Mouse (Mus musculus): ENCODE measurements around the gene Klhdc3.

DNA sequence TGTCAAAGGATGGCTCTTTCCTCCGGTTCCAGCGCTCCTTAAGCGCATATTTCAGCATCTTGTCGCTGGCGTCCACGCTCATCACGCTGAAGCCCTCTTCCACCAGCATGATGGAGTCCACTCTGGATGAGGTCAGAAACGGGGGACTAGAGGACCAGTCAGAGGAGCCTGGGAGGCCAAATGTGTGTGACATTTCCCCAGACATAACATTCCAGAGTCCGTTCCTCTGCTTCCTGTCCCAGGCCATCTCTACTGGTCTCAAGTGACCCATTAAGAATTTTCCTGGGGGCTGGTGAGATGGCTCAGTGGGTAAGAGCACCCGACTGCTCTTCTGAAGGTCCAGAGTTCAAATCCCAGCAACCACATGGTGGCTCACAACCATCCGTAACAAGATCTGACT lies 46.6 kb upstream of the Klhdc3 start:
- TF ChIP-seq POLR2A (IDR thresholded peaks at IDR 0.05; ENCODE audit: insufficient read depth, low read depth, low read length) (no peak), EP300 (IDR thresholded peaks at IDR 0.05; ENCODE audit: insufficient read depth, low read depth, low read length) (no peak), CTCF (IDR thresholded peaks at IDR 0.05) (no peak)
